Mouse (Mus musculus): ENCODE results near the gene Gm10642. TPM values are rescaled to one million over a fixed set of nuclear protein-coding genes. Genes with fewer than 3 reads are reported as not detected.

The Gm10642 gene
- polyA plus RNA-seq, 1 experiment from 2014 or later: 0.98 TPM

DNA sequence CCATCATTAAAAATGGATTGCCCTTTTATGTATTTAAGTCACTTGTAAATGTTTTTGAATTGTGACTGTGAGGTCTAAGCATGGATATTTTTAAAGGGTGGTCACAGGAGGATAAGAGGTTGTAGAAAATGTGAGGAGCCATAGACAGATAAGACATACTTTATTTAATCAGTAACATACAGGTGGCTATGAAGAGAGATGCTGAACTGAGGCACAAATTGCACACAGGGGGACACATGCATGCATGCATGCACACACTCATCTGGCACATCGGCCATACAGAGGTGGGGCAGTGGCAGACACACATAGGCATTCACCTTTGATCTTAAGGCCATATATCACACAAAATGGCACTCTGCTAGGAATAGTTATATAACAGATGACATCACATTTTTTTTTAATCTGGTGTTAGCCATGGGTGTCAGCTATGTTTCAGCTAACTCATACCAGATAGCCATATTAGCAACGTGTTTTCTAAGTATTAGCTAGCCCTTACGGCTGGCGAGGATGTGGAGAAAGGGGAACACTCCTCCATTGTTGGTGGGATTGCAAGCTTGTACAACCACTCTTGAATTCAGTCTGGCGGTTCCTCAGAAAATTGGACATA lies 47.6 kb downstream of the Gm10642 start:
- peaks cover 5% of the 10 kb centered on the region for H3K36me3 ChIP-seq
- ATAC-seq (ENCODE audit: low FRiP score, low read depth): no peak
- no peaks in the 10 kb centered on the region for H3K4me1 ChIP-seq
- H3K27me3 ChIP-seq (replicated peaks): no peaks in the 10 kb centered on the region
- H3K9me3 ChIP-seq: no peaks in the 10 kb centered on the region
- H3K4me2 ChIP-seq (replicated peaks): no peak overlapping the region
- no peak overlapping the region for H3K4me3 ChIP-seq
- no peak overlapping the region for H3K27ac ChIP-seq
- WGBS: 94% methylated on average over 5 of the region's 5 CpGs
- no peak overlapping the region for H3K9ac ChIP-seq

DNA sequence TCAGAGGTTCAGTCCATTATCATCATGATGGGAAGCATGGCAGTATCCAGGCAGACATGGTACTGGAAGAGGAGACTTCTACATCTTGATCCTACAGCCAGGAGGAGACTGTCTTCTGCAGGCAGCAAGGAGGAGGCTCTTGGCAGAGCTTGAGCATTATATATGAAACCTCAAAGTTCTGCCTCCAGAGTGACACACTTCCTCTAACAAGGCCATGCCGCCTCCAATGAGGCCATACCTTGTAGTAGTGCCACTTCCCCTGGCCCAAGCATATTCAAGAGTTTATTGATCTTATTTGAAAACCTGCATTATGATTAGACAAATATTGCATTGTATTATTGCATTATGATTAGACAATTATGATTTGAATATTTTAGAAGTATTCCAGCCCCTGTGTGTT lies 50.4 kb downstream of the Gm10642 start:
- no peak for ATAC-seq (ENCODE audit: low FRiP score, low read depth)
- Histone ChIP-seq H3K27me3 (replicated peaks) (no peaks in the 10 kb centered on the region), H3K4me2 (replicated peaks) (no peak overlapping the region), H3K9me3 (no peaks in the 10 kb centered on the region), H3K27ac (no peak overlapping the region), H3K4me3 (no peak overlapping the region), H3K9ac (no peak overlapping the region), H3K4me1 (no peaks in the 10 kb centered on the region), H3K36me3 (peaks cover 5% of the 10 kb centered on the region)
- 91% methylated on average over 1 of the region's 1 CpGs for WGBS

Other genes starting within 250 kb of the Gm10642 start
- gene Ccnb2, start 234.7 kb upstream of the Gm10642 start, polyA plus RNA-seq (2016; fragmentation: Nextera tagmentation; extraction: Ambion mirVana): 126 and 128 TPM in 2 replicates
- gene Rnf111, start 152.5 kb upstream of the Gm10642 start, polyA plus RNA-seq (2016; fragmentation: Nextera tagmentation; extraction: Ambion mirVana): 45.2 and 48.2 TPM in 2 replicates
- gene Sltm, start 113.5 kb upstream of the Gm10642 start, polyA plus RNA-seq (2016; fragmentation: Nextera tagmentation; extraction: Ambion mirVana): 73.8 and 83.1 TPM in 2 replicates
- 22.4 and 27.7 TPM in 2 replicates for gene Mindy2, start 923 bp downstream of the Gm10642 start, polyA plus RNA-seq (2016; fragmentation: Nextera tagmentation; extraction: Ambion mirVana)
- 91.8 and 106 TPM in 2 replicates for gene Adam10, start 22.7 kb downstream of the Gm10642 start, polyA plus RNA-seq (2016; fragmentation: Nextera tagmentation; extraction: Ambion mirVana)